Mouse (Mus musculus) heart, embryonic 15.5 days (tissue): ENCODE results near the gene Suox. TPM values are rescaled to one million over a fixed set of nuclear protein-coding genes. Genes with fewer than 3 reads are reported as not detected.

Experiments
- ATAC-seq: fragments of 200-750 bp; cut with Nextera tagmentation; replicated peaks from 2 replicates; pipeline ENCODE4 v1.8.0; 2017; ENCODE audit warnings: low read depth, moderate TSS enrichment; ENCODE audit not compliant: insufficient number of reproducible peaks, insufficient read depth, low FRiP score
- H3K27ac ChIP-seq: fragments of 300-500 bp; sonication (generic); 2 replicates; pipeline ENCODE4 v1.5.1; 2015; ENCODE audit warnings: mild to moderate bottlenecking, inconsistent platforms
- H3K27me3 ChIP-seq: fragments of 300-500 bp; sonication (generic); 2 replicates; pipeline ENCODE4 v1.6.1; 2015; ENCODE audit warnings: inconsistent platforms
- H3K36me3 ChIP-seq: fragments of 300-500 bp; sonication (generic); 2 replicates; pipeline ENCODE4 v1.6.1; 2015; ENCODE audit warnings: mild to moderate bottlenecking, inconsistent platforms
- H3K4me1 ChIP-seq: fragments of 300-500 bp; sonication (generic); replicated peaks from 2 replicates; pipeline ENCODE4 v1.6.1; 2015; ENCODE audit warnings: inconsistent platforms
- H3K4me2 ChIP-seq: fragments of 300-500 bp; sonication (generic); 2 replicates; pipeline ENCODE4 v1.6.1; 2015; ENCODE audit warnings: inconsistent platforms, mild to moderate bottlenecking, moderate library complexity
- H3K4me3 ChIP-seq: fragments of 300-500 bp; sonication (generic); 2 replicates; pipeline ENCODE4 v1.5.1; 2015; ENCODE audit warnings: mild to moderate bottlenecking, inconsistent platforms
- H3K9ac ChIP-seq: fragments of 300-500 bp; sonication (generic); 2 replicates; pipeline ENCODE4 v1.6.1; 2015; ENCODE audit warnings: mild to moderate bottlenecking, inconsistent platforms
- H3K9me3 ChIP-seq: fragments of 300-500 bp; sonication (generic); replicated peaks from 2 replicates; pipeline ENCODE4 v1.6.1; 2016; ENCODE audit warnings: inconsistent platforms
- WGBS: fragments of 180-500 bp; shearing (Covaris S2); methylation state at CpG from one replicate; pipeline ENCODE4 v1.1.7; 2015; ENCODE audit warnings: mixed read lengths; 5-methylcytosine and 5-hydroxymethylcytosine counted together
- polyA plus RNA-seq: library from polyadenylated mRNA; unstranded; fragments of >200 nt; fragmentation: Nextera tagmentation; extraction: Ambion mirVana; gene quantifications from 2 replicates; pipeline ENCODE4 v1.2.1, GENCODE M21; 2015

Suox gene
- polyA plus RNA-seq, 1 experiment from 2014 or later = 11.1 TPM

DNA sequence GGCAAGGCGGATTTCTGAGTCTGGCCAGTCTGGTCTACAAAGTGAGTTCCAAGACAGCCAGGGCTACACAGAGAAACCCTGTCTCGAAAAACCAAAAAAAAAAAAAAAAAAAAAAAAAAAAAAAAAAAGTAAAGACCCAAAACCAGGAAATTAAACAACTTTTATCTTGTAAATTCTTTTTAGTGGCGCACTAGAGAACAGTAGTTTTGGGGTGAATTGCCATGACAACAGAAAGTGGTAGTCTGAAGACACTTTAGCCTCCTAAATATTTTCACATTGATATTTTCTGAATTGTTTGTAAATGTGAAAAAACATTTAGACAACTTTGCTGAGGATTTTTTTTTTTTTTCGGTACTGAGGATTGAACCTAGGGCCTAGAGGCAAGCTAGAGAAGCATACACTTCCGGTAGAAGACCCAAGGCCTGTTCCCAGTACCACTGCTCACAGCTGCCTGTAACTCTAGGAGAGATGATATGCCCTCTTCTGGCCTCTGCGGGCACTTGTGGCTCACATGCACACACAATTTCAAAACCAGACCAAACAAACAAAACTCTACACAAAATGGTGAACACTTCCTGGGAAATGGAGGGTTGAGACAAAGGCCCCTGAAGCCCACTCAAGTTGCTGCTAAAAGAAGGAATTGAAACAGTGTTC lies 23.3 kb upstream of the Suox start:
- 87% methylated on average over 6 of the region's 6 CpGs for WGBS
- H3K27ac ChIP-seq = no peak overlapping the region
- no peaks in the 10 kb centered on the region for H3K27me3 ChIP-seq
- peak overlapping the region; percentile 95 for H3K4me3 ChIP-seq
- H3K4me1 ChIP-seq = peaks cover 25% of the 10 kb centered on the region
- H3K9ac ChIP-seq = no peak overlapping the region
- H3K9me3 ChIP-seq = no peaks in the 10 kb centered on the region
- no peak for ATAC-seq
- peaks cover 29% of the 10 kb centered on the region for H3K36me3 ChIP-seq
- peak overlapping the region; percentile 62; the same call in 1 of the 2 replicates for H3K4me2 ChIP-seq

DNA sequence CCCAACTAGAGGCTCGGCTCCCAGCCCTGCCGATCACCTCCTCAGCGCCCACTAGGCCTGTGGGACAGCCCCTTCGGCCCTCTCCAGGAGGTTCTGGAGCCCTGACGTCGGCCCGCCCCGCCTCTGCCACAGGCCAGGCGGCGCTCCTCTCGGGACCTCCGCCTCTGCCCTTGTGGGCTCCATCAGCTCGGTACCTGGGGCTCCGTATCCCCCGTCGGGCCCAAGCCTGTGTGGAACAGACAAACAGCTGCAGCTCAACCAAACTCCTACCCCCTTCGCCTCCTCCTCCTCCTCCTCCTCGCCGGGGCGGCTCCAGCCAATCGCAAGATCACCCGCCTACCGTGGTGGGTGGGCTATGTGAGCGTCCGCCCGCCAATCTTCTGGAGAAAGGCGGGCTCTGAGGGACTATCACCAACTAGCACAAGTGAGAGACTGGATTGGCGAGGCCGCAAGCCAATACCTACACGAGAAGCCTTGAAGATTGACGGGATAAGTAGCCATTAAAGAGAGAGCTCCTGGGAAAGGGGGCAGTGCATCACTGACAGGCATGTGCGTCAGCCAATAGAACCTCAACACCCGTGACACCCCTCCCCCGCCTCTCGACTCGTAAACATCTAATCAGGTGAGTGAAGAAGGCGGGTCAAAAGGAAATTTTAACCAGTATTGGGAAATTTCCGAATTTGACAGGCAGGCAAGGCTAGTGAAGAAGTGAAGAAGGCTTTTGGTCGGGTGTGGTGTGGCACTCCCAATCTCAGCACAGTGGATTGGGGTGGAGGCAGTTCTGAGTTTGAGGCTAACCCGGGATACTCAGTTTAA lies 22.3 kb upstream of the Suox start, which contains the start of gene Rab5b:
Rab5b (minus strand) TSS at position 273 of the 816 bp plus-strand sequence.
- Histone ChIP-seq H3K9me3 (no peaks in the 10 kb centered on the region), H3K27ac (peak within 1 kb of the TSS; percentile 99), H3K4me2 (peak within 1 kb of the TSS; percentile 73), H3K36me3 (peaks cover 21% of the 10 kb centered on the region), H3K4me3 (peak within 1 kb of the TSS; percentile 95), H3K4me1 (peaks cover 24% of the 10 kb centered on the region), H3K9ac (peak within 1 kb of the TSS; percentile 93), H3K27me3 (no peaks in the 10 kb centered on the region)
- ATAC-seq = peak; percentile 99
- 1% methylated on average over 40 of the region's 40 CpGs for WGBS

DNA sequence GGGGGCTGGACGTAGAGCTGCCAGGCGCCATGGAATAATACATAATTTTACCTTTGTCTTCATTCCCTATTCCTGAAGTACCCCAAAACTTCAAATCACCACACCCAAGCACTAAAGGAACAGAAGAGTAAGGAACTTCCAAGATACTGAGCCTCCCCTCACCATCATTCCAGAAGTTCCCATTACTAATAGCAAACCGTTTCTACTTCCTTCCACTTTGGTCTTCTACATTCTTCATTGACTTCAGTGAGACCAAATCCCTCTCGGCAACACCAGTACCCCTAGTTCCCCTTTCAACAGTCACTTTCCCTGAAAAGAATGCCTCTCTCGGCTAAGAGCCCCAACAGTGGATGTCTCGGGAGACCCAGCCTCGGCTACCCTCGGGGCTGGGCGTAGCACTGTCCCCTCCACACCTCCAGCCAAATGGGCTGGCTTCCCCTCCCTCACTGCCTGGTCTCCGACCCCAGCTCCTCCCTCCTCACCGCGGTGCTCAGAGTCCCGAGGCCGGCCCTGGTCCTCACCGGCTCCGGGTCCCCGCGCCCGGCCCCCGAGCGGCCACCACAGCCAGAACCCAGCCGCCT lies 21.6 kb upstream of the Suox start:
- Histone ChIP-seq H3K9me3 (no peaks in the 10 kb centered on the region), H3K36me3 (peaks cover 15% of the 10 kb centered on the region), H3K4me2 (peak overlapping the region; percentile 73), H3K27me3 (no peaks in the 10 kb centered on the region), H3K27ac (peak overlapping the region; percentile 99), H3K9ac (peak overlapping the region; percentile 93), H3K4me1 (peaks cover 24% of the 10 kb centered on the region), H3K4me3 (peak overlapping the region; percentile 95)
- ATAC-seq = no peak
- under 1% methylated on average over 22 of the region's 22 CpGs for WGBS

DNA sequence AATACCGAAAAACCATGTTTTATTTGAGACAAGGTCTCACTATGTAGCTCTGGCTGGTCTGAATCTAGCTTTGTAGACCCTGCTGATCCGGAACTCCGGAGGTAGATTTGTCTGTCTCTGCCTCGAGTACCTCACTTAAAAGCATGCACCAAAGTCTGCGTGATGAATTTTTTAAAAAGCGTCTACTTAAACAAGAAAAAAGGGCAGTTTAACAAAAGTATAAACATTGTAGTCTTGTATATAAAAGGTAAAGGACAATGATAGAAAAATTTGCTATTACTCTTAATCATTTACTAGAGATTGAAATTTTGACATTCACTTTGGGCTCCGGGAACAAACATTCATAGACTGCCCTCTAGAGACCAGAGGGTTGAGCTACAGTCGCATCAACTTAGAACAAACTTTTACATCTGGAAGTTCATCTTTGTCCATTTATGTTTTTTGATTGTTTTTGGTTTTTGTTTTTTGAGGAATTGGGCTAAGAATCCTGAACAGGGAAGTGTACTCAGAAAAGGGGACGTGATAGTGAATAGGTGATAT lies 666 bp upstream of the Suox start:
- Histone ChIP-seq H3K27ac (peak overlapping the region; percentile 49), H3K4me2 (peak overlapping the region; percentile 86), H3K9ac (peak overlapping the region; percentile 58), H3K4me3 (peak overlapping the region; percentile 70), H3K9me3 (no peaks in the 10 kb centered on the region), H3K27me3 (no peaks in the 10 kb centered on the region), H3K36me3 (peaks cover 5% of the 10 kb centered on the region), H3K4me1 (peaks cover 8% of the 10 kb centered on the region)
- 1% methylated on average over 9 of the region's 9 CpGs for WGBS
- no peak for ATAC-seq

DNA sequence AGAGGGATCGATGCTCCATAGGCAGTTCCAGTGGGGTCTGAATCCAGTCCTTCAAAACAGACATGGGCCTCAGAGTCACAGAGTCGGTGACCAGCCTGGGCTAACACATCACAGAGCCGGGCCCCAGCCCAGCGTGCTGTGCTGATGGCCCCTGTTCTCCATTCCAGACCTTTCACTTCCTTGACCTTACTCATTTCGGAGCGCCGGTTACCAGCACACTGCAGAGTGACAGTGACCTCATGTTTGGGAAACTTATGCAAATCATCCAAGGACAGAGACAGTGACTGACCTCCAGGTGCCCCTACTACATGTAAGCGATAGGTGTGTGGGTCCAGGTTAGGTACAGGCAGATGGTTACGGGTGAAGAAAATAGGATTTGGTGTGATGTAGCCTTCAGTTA lies 2.7 kb downstream of the Suox start:
- no peaks in the 10 kb centered on the region for H3K27me3 ChIP-seq
- H3K27ac ChIP-seq = no peak overlapping the region
- H3K4me2 ChIP-seq = no peak overlapping the region
- H3K4me3 ChIP-seq = no peak overlapping the region
- peaks cover 16% of the 10 kb centered on the region for H3K4me1 ChIP-seq
- no peaks in the 10 kb centered on the region for H3K9me3 ChIP-seq
- no peak for ATAC-seq
- WGBS = 92% methylated on average over 9 of the region's 9 CpGs
- no peak overlapping the region for H3K9ac ChIP-seq
- no peaks in the 10 kb centered on the region for H3K36me3 ChIP-seq

DNA sequence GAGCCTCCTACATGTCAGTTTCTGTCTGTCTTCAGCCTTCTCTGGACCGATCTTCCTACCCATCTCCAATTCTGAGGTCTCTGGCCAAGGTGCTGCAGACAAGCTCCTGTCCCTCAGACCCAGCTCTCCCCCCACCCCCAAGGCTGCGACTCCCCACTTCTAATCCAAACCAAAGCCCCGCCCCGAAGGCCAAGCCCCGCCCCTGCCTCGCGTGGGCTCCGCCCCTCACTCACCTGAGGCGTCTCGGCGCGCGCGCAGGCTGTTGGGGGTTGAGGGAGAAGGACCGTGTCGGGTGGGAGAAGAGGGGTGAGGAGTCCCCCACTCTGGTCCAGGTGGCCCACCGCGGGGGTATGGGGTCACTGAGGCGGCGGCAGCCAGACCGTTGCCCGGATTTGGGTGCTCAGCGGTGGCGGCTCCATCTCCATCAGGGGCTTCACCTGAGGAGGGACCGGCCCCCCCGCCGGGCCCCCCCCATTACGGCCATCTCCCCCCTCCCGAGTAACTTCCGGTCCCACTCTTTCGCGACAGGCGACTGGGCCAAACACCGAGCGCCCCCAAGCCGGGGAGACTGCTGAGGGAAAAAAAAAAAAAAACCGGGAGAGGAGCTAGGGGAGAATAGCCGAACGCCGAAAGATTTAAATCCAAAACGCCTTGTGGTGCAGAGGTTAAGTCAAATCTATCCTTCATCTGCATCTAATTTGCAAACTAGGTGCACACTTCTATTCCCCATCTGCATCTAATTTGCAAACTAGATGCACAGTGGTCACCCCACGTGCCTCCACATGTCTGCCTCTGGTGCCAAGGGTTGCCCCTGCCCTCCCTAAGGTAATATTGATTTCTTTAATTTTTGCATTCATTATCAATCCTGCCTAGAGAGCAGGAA lies 4.8 kb downstream of the Suox start:
- Histone ChIP-seq H3K9ac (peak overlapping the region; percentile 69), H3K36me3 (no peaks in the 10 kb centered on the region), H3K27me3 (no peaks in the 10 kb centered on the region), H3K4me3 (peak overlapping the region; percentile 77), H3K4me1 (peaks cover 15% of the 10 kb centered on the region), H3K9me3 (no peaks in the 10 kb centered on the region), H3K27ac (peak overlapping the region; percentile 28; the same call in 1 of the 2 replicates), H3K4me2 (peak overlapping the region; percentile 91)
- under 1% methylated on average over 42 of the region's 42 CpGs for WGBS
- ATAC-seq = peak; percentile 48; the same call in 1 of the 2 replicates

DNA sequence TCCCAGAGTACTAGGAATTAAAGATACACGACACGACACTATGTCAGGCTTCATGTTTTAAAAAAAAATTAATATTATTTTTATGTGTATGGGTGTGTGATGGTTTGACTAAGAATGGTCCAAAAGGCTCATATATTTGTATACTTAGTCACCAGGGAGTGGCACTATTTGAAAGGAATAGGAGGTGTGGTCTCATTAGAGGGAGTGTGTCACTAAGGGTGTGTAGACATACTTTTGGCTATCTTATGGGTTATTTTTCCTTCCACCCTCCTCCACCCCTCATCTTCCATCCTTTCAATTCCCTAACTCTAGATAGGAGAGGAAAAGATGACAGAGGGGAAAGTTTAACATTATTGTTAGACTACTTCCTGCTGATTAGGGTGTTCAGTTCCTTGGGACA lies 8.1 kb downstream of the Suox start:
- Histone ChIP-seq H3K4me2 (no peak overlapping the region), H3K4me1 (peaks cover 9% of the 10 kb centered on the region; the same call in 1 of the 2 replicates), H3K9ac (no peak overlapping the region), H3K27ac (no peak overlapping the region), H3K4me3 (no peak overlapping the region), H3K36me3 (no peaks in the 10 kb centered on the region), H3K27me3 (no peaks in the 10 kb centered on the region), H3K9me3 (no peaks in the 10 kb centered on the region)
- ATAC-seq = no peak
- WGBS = 96% methylated on average over 2 of the region's 2 CpGs

DNA sequence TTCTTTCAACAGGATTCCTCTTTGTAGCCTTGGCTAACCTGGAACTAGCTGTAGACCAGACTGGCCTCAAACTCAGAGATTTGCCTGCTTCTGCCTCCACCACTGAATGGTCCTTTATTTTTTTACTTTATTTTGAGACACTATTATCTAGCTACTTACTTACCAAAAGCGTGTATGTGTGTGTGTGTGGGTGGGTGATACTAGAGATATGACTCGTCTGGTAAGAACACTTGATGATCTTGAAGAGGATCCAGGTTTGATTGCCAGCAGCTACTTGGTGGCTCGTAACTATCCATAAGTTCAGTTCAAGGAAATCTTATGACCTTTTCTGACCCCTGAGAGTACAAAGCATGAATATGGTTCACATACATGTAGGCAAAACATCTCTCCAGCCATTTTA lies 8.6 kb downstream of the Suox start:
- ATAC-seq = no peak
- Histone ChIP-seq H3K9ac (no peak overlapping the region), H3K9me3 (no peaks in the 10 kb centered on the region), H3K4me3 (no peak overlapping the region), H3K36me3 (no peaks in the 10 kb centered on the region), H3K4me2 (no peak overlapping the region), H3K4me1 (peaks cover 9% of the 10 kb centered on the region; the same call in 1 of the 2 replicates), H3K27me3 (no peaks in the 10 kb centered on the region), H3K27ac (no peak overlapping the region)
- 66% methylated on average over 3 of the region's 3 CpGs for whole genome bisulfite sequencing

DNA sequence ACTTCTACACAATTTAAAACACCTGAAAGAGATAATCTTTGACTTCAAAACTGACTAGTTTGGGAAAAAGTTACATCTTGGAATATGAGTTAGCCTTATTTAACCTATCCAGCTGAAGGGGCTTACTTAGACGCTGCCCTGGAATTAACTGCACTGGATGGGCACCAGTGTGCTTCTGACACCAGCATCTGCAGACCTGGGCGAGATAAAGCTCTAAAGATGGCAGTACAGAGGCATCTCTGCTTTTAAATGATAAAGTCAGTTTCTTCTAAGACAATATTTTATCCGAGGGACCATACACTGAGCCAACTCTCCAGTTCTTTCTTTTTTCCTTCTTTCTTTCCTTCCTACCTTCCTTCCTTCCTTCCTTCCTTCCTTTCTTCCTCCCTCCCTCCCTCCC lies 9.1 kb downstream of the Suox start:
- Histone ChIP-seq H3K27me3 (no peaks in the 10 kb centered on the region), H3K4me3 (no peak overlapping the region), H3K9ac (no peak overlapping the region), H3K4me1 (peaks cover 9% of the 10 kb centered on the region; the same call in 1 of the 2 replicates), H3K36me3 (no peaks in the 10 kb centered on the region), H3K9me3 (no peaks in the 10 kb centered on the region), H3K4me2 (no peak overlapping the region), H3K27ac (no peak overlapping the region)
- 60% methylated on average over 3 of the region's 3 CpGs for WGBS
- no peak for ATAC-seq

DNA sequence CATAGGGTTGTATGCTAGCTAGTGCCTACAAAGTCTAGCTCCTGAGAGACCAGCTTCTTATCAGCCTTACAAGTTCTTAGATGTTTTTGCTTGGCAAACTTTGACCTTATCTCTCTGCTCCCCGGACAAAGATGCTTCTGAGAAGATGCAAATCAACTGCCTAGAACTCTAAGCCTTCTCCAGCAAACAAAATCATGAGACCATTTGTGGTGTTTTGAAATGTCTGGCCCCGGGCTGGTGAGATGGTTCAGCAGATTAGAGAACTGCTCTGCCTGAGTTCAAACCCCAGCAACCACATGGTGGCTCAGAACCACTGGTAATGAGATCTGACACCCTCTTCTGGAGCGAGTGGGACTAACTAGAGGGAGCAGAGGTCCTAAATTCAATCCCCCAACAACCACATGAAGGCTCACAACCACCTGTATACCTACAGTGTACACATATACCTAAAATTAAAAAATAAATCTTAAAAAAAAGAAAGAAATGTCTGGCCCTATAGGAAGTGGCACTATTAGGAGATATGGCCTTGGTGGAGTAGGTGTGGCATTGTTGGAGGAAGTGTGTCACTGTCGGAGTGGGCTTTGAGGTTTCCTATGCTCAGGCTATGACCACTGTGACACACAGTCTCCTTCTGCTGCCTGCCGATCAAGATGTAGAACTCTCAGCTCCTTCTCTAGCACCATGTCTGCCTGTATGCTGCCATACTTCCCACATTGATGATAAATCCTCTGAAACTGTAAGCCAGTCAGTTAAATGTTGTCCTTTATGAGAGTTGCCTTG lies 10.2 kb downstream of the Suox start:
- no peak overlapping the region for H3K4me3 ChIP-seq
- H3K27ac ChIP-seq = no peak overlapping the region
- WGBS = 51% methylated on average over 5 of the region's 5 CpGs
- H3K36me3 ChIP-seq = no peaks in the 10 kb centered on the region
- peaks cover 4% of the 10 kb centered on the region; the same call in 1 of the 2 replicates for H3K4me1 ChIP-seq
- H3K27me3 ChIP-seq = no peaks in the 10 kb centered on the region
- H3K9me3 ChIP-seq = no peaks in the 10 kb centered on the region
- H3K4me2 ChIP-seq = no peak overlapping the region
- no peak overlapping the region for H3K9ac ChIP-seq
- no peak for ATAC-seq
